8 mouse cellular contexts compared by ENCODE assay signal in the genomic region with DNA sequence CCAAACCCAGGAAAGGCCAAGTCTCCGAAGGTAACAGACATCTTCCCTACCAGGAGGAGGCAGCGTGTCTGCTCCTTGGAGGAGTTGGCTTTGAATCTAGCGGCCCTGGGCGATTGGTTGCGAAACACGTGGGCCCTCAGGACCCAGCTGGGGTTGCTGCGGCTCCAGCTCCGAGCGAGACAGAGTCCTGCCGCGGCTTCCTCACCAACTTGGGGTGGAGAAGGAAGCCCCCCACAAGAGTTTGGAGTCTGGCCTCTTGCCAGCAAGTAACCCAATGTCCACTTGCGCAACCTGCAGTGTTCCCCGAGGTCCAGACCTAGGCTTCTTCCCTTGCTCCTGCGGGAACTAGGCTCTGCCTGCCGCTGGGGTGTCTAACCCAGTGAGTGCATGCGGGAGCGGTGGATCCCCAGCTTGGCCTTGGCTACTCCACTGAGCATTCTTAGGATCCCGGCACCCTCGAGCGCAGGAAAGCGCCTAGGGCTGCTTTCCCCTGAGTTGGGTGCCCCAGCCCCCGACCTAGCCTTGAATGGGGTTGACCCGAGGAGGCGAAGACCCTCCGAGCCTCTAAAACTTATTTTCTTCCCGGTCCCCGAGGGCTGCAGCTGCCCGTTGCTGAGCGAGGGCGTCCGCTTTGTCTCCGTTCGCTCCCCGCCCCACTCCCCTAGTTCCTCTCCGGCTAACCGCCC. TPM values are rescaled to one million over a fixed set of nuclear protein-coding genes. Genes with fewer than 3 reads are reported as not detected.
A peak's percentile ranks its signal among the peaks of the same experiment; 100 is the strongest.
DNase-seq lines count a peak whose midpoint lies in the region; TF ChIP-seq lines count a peak whose summit lies in the region.

No protein-coding gene starts in this region.

- H3K27ac ChIP-seq in ES-E14 (ENCODE audit: insufficient read depth, low read depth, low read length, poor library complexity, severe bottlenecking), result peak overlapping the region; percentile 86
- peak overlapping the region; percentile 100 for H3K27ac ChIP-seq in hindbrain, embryonic 10.5 days

- DNase-seq in ES-E14 (ENCODE audit: low read depth, low spot score), result no peak
- peak; percentile 33 for DNase-seq in cerebellum, adult 11-12 months
- peak; percentile 85 for DNase-seq in forelimb bud, embryonic 11.5 days (ENCODE audit: low read depth, low spot score)
- DNase-seq in hindbrain, embryonic 10.5 days (ENCODE audit: low spot score), result peak; percentile 89
- peak; percentile 73 to 87 for DNase-seq in layer of hippocampus, postnatal 14 days (ENCODE audit: low spot score in 2 of 2)
- peak; percentile 86 to 88 for DNase-seq in lung, postnatal 4 days
- peak; percentile 20 for DNase-seq in retina, postnatal 7 days (ENCODE audit: low read depth, low spot score)
- peak; percentile 80 for DNase-seq in urinary bladder, postnatal 14 days (ENCODE audit: low spot score)

- peaks cover 6 to 21% of the 10 kb centered on the region in 2 experiments; a peak in 2 of 4 replicates for H3K4me1 ChIP-seq in ES-E14 (ENCODE audit: control insufficient read depth in 2 of 2, insufficient read depth in 2 of 2, low read length in 2 of 2, poor library complexity in 1 of 2)
- peaks cover 68% of the 10 kb centered on the region for H3K4me1 ChIP-seq in hindbrain, embryonic 10.5 days (replicated peaks)

- under 1% methylated on average over 35 of the region's 36 CpGs for WGBS in hindbrain, embryonic 10.5 days

- peaks cover 9% of the 10 kb centered on the region for H3K36me3 ChIP-seq in ES-E14 (ENCODE audit: control insufficient read depth, insufficient read depth, low read length, poor library complexity, severe bottlenecking)
- peaks cover 10% of the 10 kb centered on the region for H3K36me3 ChIP-seq in hindbrain, embryonic 10.5 days

- H3K9me3 ChIP-seq in ES-E14 (ENCODE audit: control insufficient read depth, insufficient read depth, low read depth, low read length), result no peaks in the 10 kb centered on the region
- no peaks in the 10 kb centered on the region for H3K9me3 ChIP-seq in hindbrain, embryonic 10.5 days

- H3K9ac ChIP-seq in ES-E14 (ENCODE audit: insufficient read depth, low read depth, low read length, poor library complexity, severe bottlenecking), result peak overlapping the region; percentile 84

- peak overlapping the region; percentile 88 to 96 for H3K4me3 ChIP-seq in ES-E14 (ENCODE audit: insufficient read depth in 1 of 2, low read depth in 1 of 2, low read length in 2 of 2, poor library complexity in 1 of 2, severe bottlenecking in 1 of 2)
- peak overlapping the region; percentile 93 for H3K4me3 ChIP-seq in hindbrain, embryonic 10.5 days

- peaks cover 17% of the 10 kb centered on the region for H3K27me3 ChIP-seq in hindbrain, embryonic 10.5 days (ENCODE audit: insufficient read depth, poor library complexity, severe bottlenecking)

- in situ Hi-C loops in ES-E14 (cut with MboI; ENCODE audit: low sequenced_read_pairs in 2 of 2, unreplicated experiment in 2 of 2), result loop anchor here in 1 of 2 experiments (25.0 kb wide), 2 partner anchors 247 to 372 kb away; no protein-coding TSS in a partner anchor

TF ChIP-seq in ES-E14, 5 proteins besides CTCF, POLR2A, EP300 and RAD21:
- no peak for TF ChIP-seq ZC3H11A (IDR thresholded peaks at IDR 0.05; ENCODE audit: borderline replicate concordance, low read depth, low read length)
- no peak for TF ChIP-seq MAFK (IDR thresholded peaks at IDR 0.05; ENCODE audit: insufficient read depth, low read depth, low read length)
- TF ChIP-seq HCFC1 (IDR thresholded peaks at IDR 0.05; ENCODE audit: borderline replicate concordance, insufficient read depth, low read length), result no peak
- no peak for TF ChIP-seq CHD2 (IDR thresholded peaks at IDR 0.05; ENCODE audit: low read depth, low read length)
- TF ChIP-seq ZNF384 (IDR thresholded peaks at IDR 0.05; ENCODE audit: low read depth, low read length), result no peak

RNA-seq across cellular contexts. Expression of a gene that starts 0.5 kb away (rescaled TPM):
- 63.1 and 73.6 TPM in 2 replicates for total RNA-seq in ES-E14 (2012; rRNA removed)
- polyA plus RNA-seq in hindbrain, embryonic 10.5 days (2016; fragmentation: Nextera tagmentation; extraction: Ambion mirVana), result 11.2 and 18.6 TPM in 2 replicates
- total RNA-seq in layer of hippocampus, postnatal 14 days (2021), result 100 to 1,000 TPM; 582 to 626 TPM

RNA-seq across cellular contexts. Expression of a gene that starts 42.3 kb away (rescaled TPM):
- total RNA-seq in ES-E14 (2012; rRNA removed), result 82.5 and 144 TPM in 2 replicates
- polyA plus RNA-seq in hindbrain, embryonic 10.5 days (2016; fragmentation: Nextera tagmentation; extraction: Ambion mirVana), result 18.7 and 23.4 TPM in 2 replicates
- total RNA-seq in layer of hippocampus, postnatal 14 days (2021), result 100 to 1,000 TPM; 111 to 112 TPM
